Mouse (Mus musculus) C2C12 (cell line): ENCODE data around the gene Dip2c.

Experiments
- CEBPB ChIP-seq: IDR thresholded peaks from one replicate; pipeline ENCODE4 v1.6.1; 2011; ENCODE audit warnings: low read depth, mild to moderate bottlenecking, control low read depth, moderate library complexity
- CTCF ChIP-seq: IDR thresholded peaks from one replicate; pipeline ENCODE4 v1.5.1; 2011; ENCODE audit not compliant: control insufficient read depth, insufficient read depth, insufficient read length
- FOSL1 ChIP-seq: IDR thresholded peaks from one replicate; pipeline ENCODE4 v1.8.0; 2011; ENCODE audit warnings: mild to moderate bottlenecking, low read length; ENCODE audit not compliant: poor library complexity, insufficient read depth, severe bottlenecking
- MAX ChIP-seq: IDR thresholded peaks from one replicate; pipeline ENCODE4 v1.6.1; 2011; ENCODE audit warnings: mild to moderate bottlenecking, control low read depth
- MYOD1 ChIP-seq: IDR thresholded peaks from one replicate; pipeline ENCODE4 v1.6.1; 2011; ENCODE audit warnings: low read depth; ENCODE audit not compliant: control insufficient read depth, insufficient read length
- USF1 ChIP-seq: IDR thresholded peaks from one replicate; pipeline ENCODE4 v1.6.1; 2011; ENCODE audit warnings: low read depth, mild to moderate bottlenecking, control low read depth, moderate library complexity

DNA sequence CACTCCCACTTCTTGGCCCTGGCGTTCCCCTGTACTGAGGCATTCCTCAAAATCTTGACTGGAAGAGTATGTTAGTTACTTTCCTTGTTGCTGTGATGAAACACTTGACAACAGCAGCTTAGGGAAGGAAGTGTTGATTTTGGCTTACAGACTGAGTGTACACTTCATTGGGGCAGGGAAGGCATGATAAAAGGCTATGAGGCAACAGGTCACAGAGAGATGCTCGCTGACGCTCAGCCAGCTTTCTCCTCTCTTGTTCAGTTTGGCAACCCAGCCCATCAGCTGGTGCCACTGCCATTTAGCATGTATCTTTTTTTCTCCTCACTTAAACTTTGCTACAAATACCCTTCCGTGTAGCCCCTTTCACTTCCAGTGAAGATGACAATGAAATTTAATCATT is 302.1 kb downstream of the Dip2c start:
- TF ChIP-seq CTCF (no peak), USF1 (no peak), MAX (no peak), MYOD1 (no peak), FOSL1 (no peak), CEBPB (no peak)
